Mouse (Mus musculus) colon, adult 2 months (tissue): Measurements from ENCODE around the gene Otp. TPM values are rescaled to one million over a fixed set of nuclear protein-coding genes. Genes with fewer than 3 reads are reported as not detected.

Experiments used
- polyA plus RNA-seq: library from polyadenylated mRNA; depleted of rRNA; stranded (reverse); fragments of >200 nt; gene quantifications from 2 replicates; pipeline ENCODE4 v1.2.3, GENCODE M21; 2012; rRNA removed

Otp gene
- polyA plus RNA-seq = not detected in 2 replicates

GRCm38 (mm10) chr13:94875396-94875880 lies at the start of gene Otp:
Otp (plus strand) TSS chr13:94875602.

Other genes with a start within 250 kb of the Otp start
- 4.5 and 4.8 TPM in 2 replicates for gene Tbca, start 86.7 kb upstream of the Otp start, polyA plus RNA-seq
- gene Wdr41, start 100.7 kb downstream of the Otp start, polyA plus RNA-seq = 7.6 and 9.0 TPM in 2 replicates